Mouse (Mus musculus) gastrocnemius, postnatal 36 days (tissue): Measurements from ENCODE around the gene Hoxd11. TPM values are rescaled to one million over a fixed set of nuclear protein-coding genes. Genes with fewer than 3 reads are reported as not detected.

ENCODE experiments used
- DNase-seq, 2 experiments: peaks; one replicate each; pipeline ENCODE4 v3.0.0; 2022
- intact Hi-C: fragments of 180-260 bp; cut with DNase I; formaldehyde crosslinking; loops from one replicate; pipeline ENCODE4 v1.15.1; 2025
- long read RNA-seq, 2 experiments: library from polyadenylated mRNA; stranded (forward); transcript quantifications; one replicate each; pipeline ENCODE4 v2.0.0; 2021
- total RNA-seq, 2 experiments: library from RNA; stranded (reverse); gene quantifications; 2 replicates each; pipeline ENCODE4 v1.2.3; 2021

Gene Hoxd11
- total RNA-seq: not detected
- long read RNA-seq, experiment 1: 0 reads
- long read RNA-seq, experiment 2, partial matches to known transcripts: 0 of 1 reads
- long read RNA-seq, experiment 2, other reads (novel, unspliced or antisense): 0 of 1 reads

DNA sequence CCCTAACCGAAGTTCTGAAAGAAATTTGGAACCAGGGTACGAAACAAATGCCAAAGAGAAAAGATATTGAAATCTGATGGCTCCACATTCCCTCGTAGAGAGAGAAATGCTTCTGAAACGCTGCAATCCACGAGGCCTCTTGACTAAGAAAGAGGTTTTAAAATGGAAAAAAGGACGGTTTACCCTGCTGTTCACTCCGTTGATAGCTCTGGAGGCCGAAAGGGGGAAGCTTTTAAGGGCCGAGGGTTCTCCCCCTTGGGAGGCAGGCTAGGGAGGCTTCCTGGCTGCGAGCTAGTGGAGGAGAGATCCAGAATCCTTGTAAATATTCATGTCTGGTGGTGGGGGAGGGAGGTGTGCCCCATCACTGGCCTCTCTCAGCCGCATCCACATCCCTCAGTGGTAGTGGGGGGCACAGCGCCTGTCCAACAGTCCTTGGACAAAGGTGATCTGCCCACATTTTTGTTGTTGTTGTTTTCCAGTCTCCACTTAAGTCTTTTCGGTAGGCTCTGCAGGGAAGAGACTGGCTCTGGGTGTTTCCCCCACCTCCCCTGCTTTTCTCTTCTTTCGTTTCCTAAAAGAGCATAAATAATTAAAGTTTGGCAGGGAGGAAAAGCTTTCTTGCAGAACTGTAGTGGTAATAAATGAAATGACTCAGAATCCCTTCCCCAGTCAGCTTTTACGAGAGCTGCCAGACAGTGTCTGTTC is at the start of gene Hoxd11:
TSS of gene Hoxd11 (plus strand) at position 667 of the 705 bp plus-strand sequence.
- intact Hi-C loops: no loop called here
- DNase-seq: no peak

GRCm38 (mm10) chr2:74635412-74635811 is 43.9 kb upstream of the Hoxd11 start:
- intact Hi-C loops: no loop called here
- DNase-seq: no peak

DNA sequence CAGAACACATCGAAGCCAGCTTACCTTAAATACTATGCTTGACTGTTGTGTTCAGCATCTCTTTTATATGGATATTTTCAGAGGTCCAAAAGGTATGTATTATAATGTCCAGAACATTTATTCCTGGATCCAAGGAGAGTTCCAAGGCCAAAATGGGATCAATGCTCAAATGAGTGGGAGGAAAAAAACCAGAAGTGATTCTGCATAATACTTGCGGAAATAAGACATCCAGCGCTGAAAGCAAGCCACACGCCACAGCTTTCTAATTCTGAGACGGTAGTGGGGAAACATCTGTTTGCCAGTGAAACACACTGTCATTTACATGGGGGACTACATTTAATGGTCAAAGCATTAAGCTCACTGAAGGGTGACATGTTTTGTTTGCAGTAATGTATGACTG is 36.9 kb upstream of the Hoxd11 start:
- intact Hi-C loops: no loop called here
- no peak for DNase-seq

GRCm38 (mm10) chr2:74645631-74646030 is 33.7 kb upstream of the Hoxd11 start:
- no peak for DNase-seq
- intact Hi-C loops: loop anchor here (5.0 kb wide), 1 partner anchor 63 kb away; no protein-coding TSS in a partner anchor

GRCm38 (mm10) chr2:74647082-74647864 is 32.1 kb upstream of the Hoxd11 start:
- intact Hi-C loops: loop anchor here (5.0 kb wide), 1 partner anchor 65 kb away; no protein-coding TSS in a partner anchor
- DNase-seq: no peak

GRCm38 (mm10) chr2:74652996-74653340 is 26.4 kb upstream of the Hoxd11 start:
- intact Hi-C loops: loop anchor here (10.0 kb wide), 2 partner anchors 188 to 1378 kb away; partner anchors contain the start of gene Sp9
- DNase-seq: no peak

GRCm38 (mm10) chr2:74653781-74654535 is 25.4 kb upstream of the Hoxd11 start:
- intact Hi-C loops: loop anchor here (10.0 kb wide), 2 partner anchors 189 to 1379 kb away; partner anchors contain the start of gene Sp9
- no peak for DNase-seq

DNA sequence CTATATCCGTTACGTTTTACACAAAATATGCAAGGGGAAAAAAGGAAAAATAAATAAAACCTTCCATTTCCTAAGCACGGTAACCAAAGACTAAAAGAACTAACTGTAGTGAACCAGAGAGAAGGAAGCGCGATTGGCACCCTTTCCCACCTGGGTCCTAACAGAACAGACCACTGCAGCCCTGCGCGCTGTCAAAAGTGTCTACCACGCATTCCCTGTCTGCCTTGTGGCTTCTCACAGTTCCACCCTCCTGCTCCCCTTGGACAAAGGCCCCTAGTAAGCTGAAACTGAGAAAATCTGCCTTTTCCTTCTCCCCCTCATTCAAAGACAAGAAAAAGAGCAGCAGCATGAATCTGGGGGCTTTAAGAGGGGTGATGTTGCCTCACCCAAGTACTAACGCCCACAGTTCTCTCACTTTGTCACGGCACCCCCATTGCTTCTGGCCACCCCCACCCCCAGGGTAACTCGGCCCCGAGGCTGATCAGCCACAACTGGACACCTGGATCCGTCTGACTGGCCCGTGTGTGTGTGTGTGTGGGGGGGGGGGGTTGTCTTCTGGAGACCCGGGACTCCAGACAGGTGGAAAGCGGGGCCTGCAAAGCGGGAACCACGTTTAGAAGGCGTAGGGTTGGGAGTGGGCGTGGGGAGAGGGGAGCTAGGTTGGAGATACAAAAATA is 24.5 kb upstream of the Hoxd11 start:
- DNase-seq: no peak
- intact Hi-C loops: loop anchor here (10.0 kb wide), 2 partner anchors 190 to 1380 kb away; partner anchors contain the start of gene Sp9

DNA sequence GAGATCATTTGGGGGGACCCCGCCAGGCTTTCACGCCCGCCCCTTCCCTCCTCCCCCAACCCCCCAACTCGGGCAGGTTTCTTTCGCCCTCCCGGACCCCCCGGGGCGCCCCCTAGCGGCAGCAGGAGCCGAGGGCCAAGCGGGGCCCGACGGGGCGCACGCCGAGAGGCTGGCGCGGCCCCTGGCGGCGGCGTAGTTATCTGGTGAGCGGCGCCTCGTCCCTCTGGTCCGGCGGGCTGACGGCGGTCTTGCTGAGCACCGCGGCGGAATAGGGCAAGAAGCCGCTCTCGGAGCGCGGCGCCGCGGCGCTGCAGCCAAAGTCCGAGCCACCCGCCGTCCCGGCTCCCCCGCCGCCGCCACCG is 24.0 kb upstream of the Hoxd11 start:
- DNase-seq: no peak
- intact Hi-C loops: loop anchor here (10.0 kb wide), 2 partner anchors 191 to 1381 kb away; partner anchors contain the start of gene Sp9

- DNase-seq: no peak
- intact Hi-C loops: loop anchor here (10.0 kb wide), 2 partner anchors 191 to 1381 kb away; partner anchors contain the start of gene Sp9
These were observed 23.3 kb upstream of the Hoxd11 start for GRCm38 (mm10) chr2:74655821-74656631.

DNA sequence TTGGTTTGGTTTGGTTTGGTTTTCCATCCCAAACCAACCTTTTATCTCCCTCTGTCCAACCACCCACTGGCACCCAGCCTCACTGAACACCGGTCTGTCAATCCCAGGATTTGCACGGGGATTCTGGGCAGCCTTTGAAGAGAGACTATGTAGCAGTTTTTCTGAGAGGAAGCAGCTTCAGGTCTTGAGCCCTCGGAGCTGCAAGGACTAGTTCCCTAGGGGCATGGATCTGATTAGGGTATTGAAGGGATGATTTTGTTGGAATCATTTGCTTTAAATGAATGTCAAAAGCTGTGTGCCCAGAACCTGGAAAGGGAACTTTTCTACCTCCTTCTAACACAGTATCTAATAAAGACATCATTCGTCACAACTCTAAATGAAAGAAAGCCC is 22.7 kb upstream of the Hoxd11 start:
- intact Hi-C loops: loop anchor here (10.0 kb wide), 2 partner anchors 192 to 1382 kb away; partner anchors contain the start of gene Sp9
- no peak for DNase-seq

DNA sequence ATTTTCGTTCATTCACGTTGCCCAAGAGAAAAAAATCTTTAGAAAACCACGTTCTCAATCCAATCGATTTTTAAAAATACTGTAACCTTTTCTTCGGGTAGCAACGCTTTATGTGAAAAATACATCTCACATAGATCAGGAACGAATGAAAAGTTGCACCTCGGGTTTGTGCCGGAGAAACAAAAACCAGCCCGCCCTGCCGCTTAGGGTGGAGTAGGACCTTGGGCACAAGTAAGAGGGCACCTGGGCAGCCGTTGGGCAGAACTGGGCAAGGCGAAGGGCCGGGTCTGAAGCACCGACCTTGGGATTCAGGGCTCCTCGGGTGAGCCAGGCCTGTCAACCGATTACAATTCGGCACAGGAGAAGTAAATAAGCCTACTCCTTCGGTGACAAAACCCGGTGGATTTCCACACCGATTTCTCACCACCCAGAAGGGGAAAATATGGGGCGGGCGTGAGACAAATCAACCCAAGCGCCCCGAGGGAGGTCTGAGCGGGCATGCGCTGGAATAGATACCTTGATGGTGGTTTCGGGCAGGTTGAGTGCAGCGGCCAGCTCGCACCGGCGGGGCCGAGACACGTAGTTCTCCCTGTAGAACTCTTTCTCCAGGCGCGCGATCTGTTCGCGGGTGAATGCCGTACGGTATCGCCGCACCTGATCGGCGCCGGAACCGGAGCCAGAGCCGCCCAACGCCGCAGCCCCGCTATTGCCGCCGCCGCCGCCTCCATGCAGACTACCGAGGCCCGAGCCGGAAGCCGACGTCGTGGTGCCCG is 21.9 kb upstream of the Hoxd11 start:
- DNase-seq: no peak
- intact Hi-C loops: loop anchor here (2.0 to 10.0 kb wide), 3 partner anchors 193 to 1383 kb away; partner anchors contain the start of gene Sp9

GRCm38 (mm10) chr2:74658024-74658666 is 21.2 kb upstream of the Hoxd11 start:
- intact Hi-C loops: loop anchor here (2.0 to 10.0 kb wide), 3 partner anchors 193 to 1383 kb away; partner anchors contain the start of gene Sp9

GRCm38 (mm10) chr2:74658667-74659371 is 20.5 kb upstream of the Hoxd11 start:
- intact Hi-C loops: loop anchor here (2.0 to 10.0 kb wide), 3 partner anchors 194 to 1384 kb away; partner anchors contain the start of gene Sp9
- DNase-seq: no peak

More at GRCm38 (mm10) chr2:74658024-74658666, 21.2 kb upstream of the Hoxd11 start:
- DNase-seq: no peak

GRCm38 (mm10) chr2:74659507-74660005 is 19.8 kb upstream of the Hoxd11 start, which contains the start of gene Evx2:
Gene Evx2, minus strand, starts transcription at chr2:74659557.
- intact Hi-C loops: loop anchor here (2.0 to 10.0 kb wide), 4 partner anchors 195 to 1385 kb away; partner anchors contain the start of gene Sp9
- DNase-seq: no peak
